Mouse (Mus musculus): Measurements from ENCODE around the gene Tspyl1. TPM values are rescaled to one million over a fixed set of nuclear protein-coding genes. Genes with fewer than 3 reads are reported as not detected.

Gene Tspyl1
- total RNA-seq, 2 experiments from 2014 or later = 51.0 to 52.9 TPM

DNA sequence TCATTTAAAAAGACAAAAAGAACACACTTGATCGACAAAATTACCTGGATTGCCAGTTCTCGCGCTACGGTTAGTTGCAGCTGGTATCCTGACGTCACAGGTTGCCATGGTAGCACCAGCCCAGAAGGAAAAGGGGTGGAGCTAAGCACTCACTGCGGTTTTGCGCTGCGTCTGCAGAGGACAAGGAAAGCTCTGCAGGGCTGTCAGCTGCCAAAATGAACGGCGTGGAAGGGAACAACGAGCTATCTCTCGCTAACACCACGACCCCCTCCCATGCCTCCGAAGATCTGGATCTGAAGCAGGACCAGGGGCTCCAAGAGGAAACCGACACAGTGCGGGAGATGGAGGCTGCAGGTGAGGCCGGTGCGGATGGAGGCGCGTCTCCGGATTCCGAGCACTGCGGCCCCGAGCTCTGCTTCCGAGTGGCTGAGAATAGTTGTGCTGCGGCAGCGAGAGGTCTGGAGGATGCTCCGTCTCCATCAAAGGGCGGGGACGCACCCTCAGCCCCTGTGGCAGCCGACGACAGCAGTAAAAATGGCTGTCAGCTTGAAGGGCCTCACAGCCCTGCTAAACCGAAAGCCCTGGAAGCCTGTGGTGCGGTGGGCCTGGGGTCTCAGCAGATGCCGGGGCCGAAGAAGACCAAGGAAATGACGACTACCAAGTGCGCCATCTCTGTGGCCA is 15.4 kb downstream of the Tspyl1 start, which contains the start of gene Tspyl4:
Gene Tspyl4, plus strand, starts transcription at position 144 of the 681 bp plus-strand sequence.
- peak; percentile 88 to 92 for DNase-seq
- intact Hi-C loops (cut with DNase I) = no loop called here

DNA sequence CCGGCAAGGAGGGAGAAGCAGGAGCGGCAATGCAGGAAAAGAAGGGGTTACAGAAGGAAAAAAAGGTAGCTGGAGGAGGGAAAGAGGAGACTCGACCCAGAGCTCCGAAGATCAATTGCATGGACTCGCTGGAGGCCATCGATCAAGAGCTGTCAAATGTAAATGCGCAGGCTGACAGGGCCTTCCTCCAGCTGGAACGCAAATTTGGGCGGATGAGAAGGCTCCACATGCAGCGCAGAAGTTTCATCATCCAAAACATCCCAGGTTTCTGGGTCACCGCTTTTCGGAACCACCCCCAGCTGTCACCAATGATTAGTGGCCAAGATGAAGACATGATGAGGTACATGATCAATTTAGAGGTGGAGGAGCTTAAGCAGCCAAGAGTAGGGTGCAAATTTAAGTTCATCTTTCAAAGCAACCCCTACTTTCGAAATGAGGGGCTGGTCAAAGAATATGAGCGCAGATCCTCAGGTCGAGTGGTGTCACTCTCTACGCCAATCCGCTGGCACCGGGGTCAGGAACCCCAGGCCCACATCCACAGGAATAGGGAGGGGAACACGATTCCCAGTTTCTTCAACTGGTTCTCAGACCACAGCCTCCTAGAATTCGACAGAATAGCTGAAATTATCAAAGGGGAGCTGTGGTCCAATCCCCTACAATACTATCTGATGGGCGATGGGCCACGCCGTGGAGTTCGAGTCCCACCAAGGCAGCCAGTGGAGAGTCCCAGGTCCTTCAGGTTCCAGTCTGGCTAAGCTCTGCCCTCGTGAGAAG is 16.2 kb downstream of the Tspyl1 start:
- peak in 1 of 2 experiments; percentile 11 for DNase-seq
- intact Hi-C loops (cut with DNase I) = no loop called here

DNA sequence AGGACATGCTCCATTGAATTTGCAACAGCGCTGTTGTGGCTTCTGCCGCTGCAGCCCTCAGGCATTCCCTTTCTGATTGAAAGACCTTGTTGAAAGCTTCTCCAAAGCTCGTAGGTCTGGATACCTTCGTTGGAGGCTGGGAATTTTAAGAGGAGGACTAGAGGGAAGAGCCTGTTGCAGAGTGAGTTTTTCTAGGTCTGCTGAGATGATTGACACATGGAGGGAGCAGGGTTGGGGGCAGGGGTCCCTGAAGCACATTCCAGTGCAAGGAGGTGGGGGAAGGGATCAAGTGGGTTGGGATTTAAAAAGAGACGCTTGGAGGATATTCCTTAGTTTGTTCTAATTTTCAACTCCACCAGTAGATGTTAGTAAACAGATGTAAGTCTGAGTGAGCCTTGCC is 18.4 kb downstream of the Tspyl1 start:
- intact Hi-C loops (cut with DNase I) = no loop called here
- DNase-seq = no peak

DNA sequence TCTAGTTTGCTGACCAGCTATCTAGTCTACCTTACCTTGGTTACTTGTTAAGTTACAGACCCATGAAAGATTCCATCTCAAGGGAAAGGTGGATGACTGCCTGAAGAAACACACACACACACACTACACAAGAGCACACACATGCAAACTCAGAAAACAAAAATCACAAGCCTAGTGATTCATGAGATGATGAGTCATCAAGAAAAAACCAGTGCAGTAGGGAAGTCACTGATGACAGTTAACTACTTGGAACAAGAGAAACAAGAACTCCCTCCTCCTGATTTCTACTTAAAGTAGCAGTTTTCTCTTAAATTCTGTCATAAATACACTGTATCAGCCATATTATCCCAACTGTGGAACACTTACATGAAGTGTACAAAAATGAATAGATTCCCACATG is 25.1 kb downstream of the Tspyl1 start:
- DNase-seq = no peak
- intact Hi-C loops (cut with DNase I) = no loop called here

DNA sequence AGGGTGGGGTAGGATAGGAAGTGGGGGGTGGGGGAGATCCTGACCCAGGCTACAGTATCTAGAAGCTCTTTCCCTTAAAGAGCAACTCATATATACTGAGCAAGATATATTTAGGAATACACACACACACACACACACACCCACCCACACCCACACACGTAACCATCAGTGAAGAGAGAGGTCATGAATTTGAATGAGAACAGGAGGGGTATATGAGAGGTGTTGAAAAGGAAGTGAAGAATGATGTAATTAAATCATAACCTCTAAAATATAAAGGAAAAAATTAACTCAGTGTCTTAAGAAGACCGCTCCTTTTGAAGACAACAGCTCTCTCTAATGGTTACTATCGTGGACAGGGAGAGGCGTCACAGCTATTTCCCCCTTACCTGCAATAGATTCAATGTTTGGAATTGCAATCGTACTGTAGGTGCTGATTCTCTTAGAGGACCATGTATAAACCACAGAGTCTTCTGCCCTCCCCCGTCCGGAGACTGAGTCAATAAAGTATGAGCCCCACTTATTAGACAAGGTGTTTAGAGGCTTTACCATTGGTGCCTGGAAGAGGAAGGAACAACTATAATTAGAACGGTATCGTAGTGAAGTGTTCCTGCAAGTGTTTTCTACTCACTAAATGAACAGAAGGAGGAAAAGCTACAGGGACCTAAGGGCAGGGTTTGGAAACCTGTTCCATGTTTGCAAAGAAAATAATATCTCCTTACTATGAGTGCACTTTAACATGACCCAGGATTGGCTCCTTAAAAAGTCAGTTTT is 28.1 kb downstream of the Tspyl1 start:
- DNase-seq = no peak
- intact Hi-C loops (cut with DNase I) = no loop called here

DNA sequence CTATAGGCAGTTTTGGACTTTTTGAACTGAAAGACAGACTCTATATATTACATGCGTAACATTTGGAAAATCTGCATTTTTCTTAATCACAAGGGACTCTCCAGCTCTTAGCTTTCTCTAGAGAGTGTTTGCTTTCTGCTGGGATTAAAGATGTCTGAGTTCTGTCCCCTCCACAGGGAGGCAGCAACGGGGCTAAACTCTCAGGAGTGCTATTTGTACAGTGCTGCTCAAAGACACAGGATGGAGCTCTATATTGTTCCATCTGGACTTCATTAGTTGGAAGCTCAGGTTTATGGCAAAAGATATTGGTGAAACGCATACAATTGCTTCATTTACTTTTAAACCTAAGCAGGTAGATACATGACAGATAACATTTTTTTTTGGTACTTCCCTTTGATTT is 30.5 kb downstream of the Tspyl1 start:
- intact Hi-C loops (cut with DNase I) = no loop called here

DNA sequence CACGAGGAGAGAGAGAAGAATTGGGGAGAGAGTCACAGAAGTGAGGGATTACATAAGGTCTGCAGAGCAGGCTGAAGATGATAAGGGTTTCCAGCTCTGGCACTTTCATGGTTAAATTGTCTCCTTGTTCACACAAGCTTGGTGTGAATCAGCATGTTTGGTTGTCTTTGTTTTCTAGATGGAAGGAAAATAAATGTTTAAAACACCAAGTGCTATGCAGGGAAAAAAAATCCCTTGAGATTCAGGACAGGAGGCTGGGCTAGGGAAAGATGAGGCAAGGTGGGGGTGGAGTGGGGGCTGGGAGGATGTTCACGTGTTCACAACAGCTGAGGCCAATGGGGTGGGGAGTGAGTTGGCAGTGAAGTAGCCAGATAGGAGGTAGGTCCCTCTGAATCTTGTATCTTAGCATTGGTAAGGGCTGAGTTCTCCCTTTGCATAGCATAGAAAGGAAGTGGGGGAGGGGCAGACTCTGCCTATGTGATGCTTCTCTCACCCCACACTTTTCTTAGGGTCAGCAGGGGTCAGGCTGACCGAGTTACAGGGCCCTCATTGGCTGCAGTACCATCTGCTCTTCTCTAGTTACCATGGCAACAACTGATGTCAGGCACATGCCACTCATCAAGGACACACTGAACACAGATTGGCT is 34.7 kb downstream of the Tspyl1 start:
- peak in 1 of 2 experiments; percentile 4 for DNase-seq
- intact Hi-C loops (cut with DNase I) = no loop called here

More for the DNA sequence above, 30.5 kb downstream of the Tspyl1 start:
- no peak for DNase-seq

DNA sequence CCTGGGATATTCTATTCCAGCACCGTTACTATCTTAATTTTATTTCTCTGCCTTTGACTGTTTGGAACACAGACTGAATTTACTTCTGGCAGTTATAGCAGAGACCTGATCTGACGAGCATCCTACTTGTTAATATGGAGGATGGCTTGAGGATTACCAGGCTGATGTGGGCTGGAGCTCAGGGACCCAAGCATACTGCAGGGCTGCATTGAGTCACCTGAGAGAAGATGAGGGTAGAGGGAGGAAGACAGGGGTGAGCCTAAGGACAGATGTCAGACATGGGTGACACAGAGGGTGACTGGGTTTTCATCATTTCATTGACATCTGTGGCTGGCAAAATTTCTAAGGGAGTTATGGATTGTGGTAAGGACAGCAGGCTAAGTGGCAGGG is 35.2 kb downstream of the Tspyl1 start:
- DNase-seq = no peak

DNA sequence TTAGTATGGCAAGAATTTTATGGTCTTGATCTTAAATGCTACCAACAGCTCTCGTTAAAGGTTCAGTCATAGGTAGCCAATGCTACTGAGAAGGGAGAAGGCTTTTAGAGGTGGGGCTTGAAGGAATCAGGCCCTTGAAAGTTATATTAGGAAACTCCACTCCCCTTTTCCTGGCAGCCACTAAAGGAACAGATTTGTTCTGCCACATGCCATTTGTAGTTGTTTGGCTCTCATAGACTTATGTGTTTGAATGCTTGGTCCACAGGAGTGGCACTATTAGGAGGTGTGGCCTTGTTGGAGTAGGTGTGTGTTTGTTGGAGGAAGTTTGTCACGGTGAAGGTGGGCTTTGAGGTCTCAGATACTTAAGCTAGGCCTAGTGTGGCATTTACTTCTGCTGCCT is 38.8 kb downstream of the Tspyl1 start:
- no peak for DNase-seq
- intact Hi-C loops (cut with DNase I) = loop anchor here (5.0 kb wide), 1 partner anchor 224 kb away; the partner anchor contains the start of gene Calhm5

More for the DNA sequence above, 35.2 kb downstream of the Tspyl1 start:
- intact Hi-C loops (cut with DNase I) = no loop called here

DNA sequence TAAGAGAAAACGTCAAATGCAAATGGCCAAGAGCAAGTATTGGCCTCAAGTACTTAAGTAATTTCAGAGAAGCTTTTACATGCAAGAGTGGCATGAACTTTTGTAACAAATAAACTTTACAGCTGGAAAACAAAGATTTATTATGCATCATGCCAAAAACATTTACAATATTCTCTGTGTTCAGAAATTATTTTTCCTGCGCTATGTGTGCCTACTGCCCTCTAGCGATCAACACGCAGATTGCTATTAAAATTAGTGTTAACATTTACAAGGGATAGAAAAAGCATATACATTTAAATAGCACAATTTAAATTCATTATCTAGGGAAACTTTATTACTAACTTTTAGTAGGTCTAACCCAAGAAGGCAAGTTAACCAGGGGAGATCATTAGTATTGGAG is 44.7 kb downstream of the Tspyl1 start:
- DNase-seq = no peak
- intact Hi-C loops (cut with DNase I) = loop anchor here (2.0 to 5.0 kb wide), 3 partner anchors 44 to 290 kb away; partner anchors contain the start of genes Trappc3l and Tspyl1

DNA sequence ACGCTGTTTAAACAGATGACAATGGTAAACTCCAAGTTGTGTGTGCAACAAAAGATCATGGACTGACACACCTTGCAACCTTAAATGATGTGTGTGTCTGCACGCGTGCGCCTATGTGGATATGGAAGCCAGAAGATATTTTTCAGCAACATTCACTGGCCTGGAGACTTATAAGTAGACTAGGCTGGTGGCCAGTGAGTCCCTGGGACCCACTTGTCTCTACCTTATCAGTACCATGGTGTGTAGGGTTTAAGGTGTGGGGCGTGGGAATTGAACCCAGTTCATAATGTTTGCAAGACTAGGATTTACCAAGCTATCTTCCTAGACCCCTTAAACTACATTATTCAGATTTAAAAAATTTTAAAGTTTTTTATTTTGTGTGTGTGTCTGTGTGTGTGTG is 45.2 kb downstream of the Tspyl1 start:
- no peak for DNase-seq
- intact Hi-C loops (cut with DNase I) = loop anchor here (2.0 to 5.0 kb wide), 3 partner anchors 45 to 290 kb away; partner anchors contain the start of genes Trappc3l and Tspyl1

DNA sequence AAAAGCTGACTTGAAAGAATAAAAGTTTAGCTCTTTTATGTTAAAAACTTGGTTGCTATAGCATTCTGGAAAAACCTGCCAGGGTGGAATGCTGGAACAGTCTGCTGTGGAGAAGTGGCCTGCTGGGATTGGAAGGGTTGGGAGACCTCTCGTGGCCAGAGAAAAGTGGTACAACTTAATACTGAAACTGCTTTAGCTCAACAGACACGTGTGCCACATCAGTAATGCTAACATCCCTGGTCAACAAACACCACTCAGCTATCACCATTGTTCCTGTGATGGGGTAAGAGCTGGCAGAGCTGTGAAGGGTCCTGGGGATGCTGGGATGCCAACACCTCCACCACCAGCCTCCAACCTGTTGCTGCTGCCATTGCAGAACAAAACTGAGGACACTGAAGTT is 46.3 kb downstream of the Tspyl1 start:
- peak; percentile 30 to 52 for DNase-seq

More for the DNA sequence above, 46.3 kb downstream of the Tspyl1 start:
- intact Hi-C loops (cut with DNase I) = loop anchor here (5.0 kb wide), 1 partner anchor 46 kb away; the partner anchor contains the start of gene Tspyl1

Other genes starting within 250 kb of the Tspyl1 start
- not detected for gene Trappc3l, start 244.6 kb upstream of the Tspyl1 start, total RNA-seq (2021)
- not detected for gene Calhm4, start 237.9 kb upstream of the Tspyl1 start, total RNA-seq (2021)
- under 1 TPM; 0.51 to 0.60 TPM for gene Calhm5, start 185.7 kb upstream of the Tspyl1 start, total RNA-seq (2021)
- not detected for gene Calhm6, start 154.2 kb upstream of the Tspyl1 start, total RNA-seq (2021)
- gene Dse, start 74.5 kb upstream of the Tspyl1 start, total RNA-seq (2021) = 1 to 10 TPM; 5.7 to 6.7 TPM
- 10 to 100 TPM in 1 of 2 experiments, 1 to 10 TPM in 1; 8.0 to 10.1 TPM for gene Tspyl4, start 15.3 kb downstream of the Tspyl1 start, total RNA-seq (2021)
- under 1 TPM; 0.07 to 0.14 TPM for gene Col10a1, start 107.8 kb downstream of the Tspyl1 start, total RNA-seq (2021)
- 10 to 100 TPM in 1 of 2 experiments, 1 to 10 TPM in 1; 9.8 to 14.3 TPM for gene Nt5dc1, start 136.4 kb downstream of the Tspyl1 start, total RNA-seq (2021)
- 1 to 10 TPM; 2.3 to 2.7 TPM for gene Frk, start 201.2 kb downstream of the Tspyl1 start, total RNA-seq (2021)